Mouse (Mus musculus) embryonic facial prominence, embryonic 10.5 days (tissue): ENCODE data around the gene Rhcg. TPM values are rescaled to one million over a fixed set of nuclear protein-coding genes. Genes with fewer than 3 reads are reported as not detected.

Experiments
- DNase-seq: peaks from one replicate; pipeline ENCODE4 v3.0.0-alpha.2; 2017; ENCODE audit warnings: low spot score
- H3K27ac ChIP-seq: fragments of 300-500 bp; sonication (generic); replicated peaks from 2 replicates; pipeline ENCODE4 v1.5.1; 2016; ENCODE audit warnings: mild to moderate bottlenecking
- H3K27me3 ChIP-seq: fragments of 300-500 bp; sonication (generic); replicated peaks from 2 replicates; pipeline ENCODE4 v1.6.1; 2016; ENCODE audit warnings: low read depth, mild to moderate bottlenecking; ENCODE audit not compliant: poor library complexity, severe bottlenecking
- H3K36me3 ChIP-seq: fragments of 300-500 bp; sonication (generic); replicated peaks from 2 replicates; pipeline ENCODE4 v1.6.1; 2016; ENCODE audit warnings: mild to moderate bottlenecking, moderate library complexity
- H3K4me1 ChIP-seq: fragments of 300-500 bp; sonication (generic); 2 replicates; pipeline ENCODE4 v1.6.1; 2016
- H3K4me3 ChIP-seq: fragments of 300-500 bp; sonication (generic); 2 replicates; pipeline ENCODE4 v1.5.1; 2016; ENCODE audit warnings: mild to moderate bottlenecking, moderate library complexity
- H3K9me3 ChIP-seq: fragments of 300-500 bp; sonication (generic); 2 replicates; pipeline ENCODE4 v1.6.1; 2016; ENCODE audit warnings: mild to moderate bottlenecking
- WGBS: fragments of 180-500 bp; shearing (Covaris S2); methylation state at CpG from one replicate; pipeline ENCODE4 v1.1.7; 2016; 5-methylcytosine and 5-hydroxymethylcytosine counted together
- polyA plus RNA-seq: library from polyadenylated mRNA; unstranded; fragments of >200 nt; fragmentation: Nextera tagmentation; extraction: Ambion mirVana; gene quantifications from 2 replicates; pipeline ENCODE4 v1.2.1, GENCODE M21; 2016

The Rhcg gene
- polyA plus RNA-seq, 1 experiment from 2014 or later = 0.51 TPM

DNA sequence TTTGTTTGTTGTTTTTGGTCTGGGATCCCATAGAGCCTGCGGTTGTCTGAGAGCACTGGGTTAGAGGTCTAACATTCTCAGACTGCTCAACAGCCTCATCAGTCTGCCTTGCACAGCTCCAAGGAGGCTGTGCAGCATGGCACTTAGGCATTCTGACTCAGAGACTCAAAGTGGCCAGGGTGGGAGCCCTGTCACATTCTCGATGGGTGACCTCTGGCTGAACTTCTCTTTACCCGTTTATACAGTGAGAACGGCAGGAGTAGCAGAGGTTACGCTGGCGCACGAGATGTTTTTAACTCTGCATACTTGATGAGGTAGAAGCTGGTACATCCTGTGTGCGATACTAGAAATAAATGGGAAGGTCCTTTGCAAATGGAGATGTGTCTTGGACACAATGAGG is 5.6 kb upstream of the Rhcg start:
- Histone ChIP-seq H3K4me3 (no peak overlapping the region), H3K27ac (no peak overlapping the region), H3K9me3 (no peaks in the 10 kb centered on the region), H3K36me3 (no peaks in the 10 kb centered on the region), H3K27me3 (peaks cover 24% of the 10 kb centered on the region), H3K4me1 (no peaks in the 10 kb centered on the region)
- 73% methylated on average over 8 of the region's 8 CpGs for WGBS
- no peak for DNase-seq

DNA sequence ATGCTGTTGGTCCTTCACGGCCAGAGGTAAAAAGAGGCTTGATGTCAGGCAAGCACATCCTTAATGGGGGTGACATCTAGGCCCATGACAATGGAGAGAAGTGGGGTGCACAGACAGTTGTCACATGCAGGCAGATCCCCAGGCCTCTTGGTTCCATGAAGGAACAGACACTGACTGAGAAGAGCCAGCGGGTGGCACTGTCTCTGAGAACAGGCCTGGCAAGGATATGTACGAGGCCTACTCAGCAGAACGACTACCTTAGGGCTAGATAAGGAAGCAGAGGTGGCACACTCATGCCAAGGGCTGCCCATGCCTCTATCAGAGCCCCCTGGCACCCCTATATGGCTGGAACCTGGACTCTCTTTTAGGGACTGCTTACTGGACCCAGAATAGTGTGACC is 2.0 kb upstream of the Rhcg start:
- H3K27ac ChIP-seq = no peak overlapping the region
- H3K27me3 ChIP-seq = peaks cover 60% of the 10 kb centered on the region
- H3K9me3 ChIP-seq = no peaks in the 10 kb centered on the region
- DNase-seq = no peak
- WGBS = 71% methylated on average over 4 of the region's 4 CpGs
- H3K4me1 ChIP-seq = peaks cover 6% of the 10 kb centered on the region; the same call in 1 of the 2 replicates
- no peaks in the 10 kb centered on the region for H3K36me3 ChIP-seq
- H3K4me3 ChIP-seq = no peak overlapping the region

DNA sequence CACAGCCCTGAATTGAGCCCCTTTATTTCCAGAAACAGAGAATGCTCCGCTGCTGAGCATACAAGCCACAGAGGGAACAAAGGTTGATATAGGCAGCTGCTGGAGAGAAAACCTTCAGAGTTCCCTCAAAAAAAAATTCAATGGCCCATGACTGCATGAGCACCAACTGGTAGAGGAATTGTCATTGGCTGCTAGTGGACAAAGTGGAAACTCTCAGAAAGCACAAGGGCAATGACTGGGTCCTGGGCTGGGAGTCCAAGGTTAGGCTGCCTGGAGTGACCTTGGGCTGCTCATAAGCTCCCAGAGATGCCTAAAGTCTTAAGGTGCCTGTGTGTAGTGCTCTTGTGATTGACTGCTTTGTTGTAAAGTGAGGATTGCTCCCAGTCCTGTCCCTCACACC is 1.5 kb downstream of the Rhcg start:
- H3K9me3 ChIP-seq = no peaks in the 10 kb centered on the region
- 67% methylated on average over 1 of the region's 1 CpGs for WGBS
- no peak overlapping the region for H3K4me3 ChIP-seq
- no peak overlapping the region for H3K27ac ChIP-seq
- DNase-seq = no peak
- peaks cover 6% of the 10 kb centered on the region; the same call in 1 of the 2 replicates for H3K4me1 ChIP-seq
- no peaks in the 10 kb centered on the region for H3K36me3 ChIP-seq
- H3K27me3 ChIP-seq = peaks cover 90% of the 10 kb centered on the region

DNA sequence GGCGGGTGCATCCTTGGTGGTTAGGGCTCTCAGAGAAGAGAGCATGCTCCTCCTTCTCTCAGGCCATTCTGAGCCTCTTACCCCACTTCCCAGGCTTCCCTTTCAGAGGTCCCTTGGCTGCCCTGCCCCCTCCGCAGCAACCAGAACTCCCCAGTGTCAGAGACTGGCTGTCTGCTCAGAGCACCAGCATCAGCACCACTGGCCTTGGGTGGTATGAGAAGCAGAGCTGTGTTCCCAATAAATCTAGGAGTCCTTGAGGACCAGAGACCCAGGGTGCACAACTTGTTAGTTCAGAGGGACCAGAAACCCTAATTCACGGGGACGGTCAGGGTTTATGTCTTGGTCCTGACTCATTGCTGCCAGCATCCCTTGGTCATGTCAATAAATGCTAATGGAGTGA is 2.4 kb downstream of the Rhcg start:
- H3K27me3 ChIP-seq = peaks cover 99% of the 10 kb centered on the region
- DNase-seq = no peak
- WGBS = 84% methylated on average over 4 of the region's 4 CpGs

DNA sequence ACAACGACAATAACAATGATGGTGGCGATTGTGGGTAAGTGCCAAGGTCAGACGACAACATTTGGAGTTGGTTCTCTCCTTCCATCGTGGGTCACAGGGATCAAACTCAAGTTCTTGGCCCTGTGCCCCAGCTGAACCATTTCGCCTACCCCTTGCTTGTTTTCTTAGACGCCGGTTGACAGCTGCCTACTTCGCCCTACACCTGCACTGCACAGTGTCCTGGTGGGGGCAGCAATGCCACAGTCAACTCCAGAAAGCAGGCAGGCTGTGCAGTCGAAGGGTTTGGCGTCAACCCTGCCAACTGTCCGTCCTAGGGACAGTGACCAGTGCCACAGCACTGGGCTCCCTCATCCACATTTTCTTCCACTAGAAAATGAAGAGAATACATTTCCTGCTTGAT is 4.1 kb downstream of the Rhcg start:
- Histone ChIP-seq H3K27ac (no peak overlapping the region), H3K4me3 (no peak overlapping the region), H3K27me3 (peaks cover 95% of the 10 kb centered on the region), H3K4me1 (peaks cover 6% of the 10 kb centered on the region; the same call in 1 of the 2 replicates), H3K9me3 (no peaks in the 10 kb centered on the region), H3K36me3 (no peaks in the 10 kb centered on the region)
- DNase-seq = no peak
- 60% methylated on average over 11 of the region's 11 CpGs for WGBS

More for the DNA sequence above, 2.4 kb downstream of the Rhcg start:
- no peak overlapping the region for H3K27ac ChIP-seq
- no peak overlapping the region for H3K4me3 ChIP-seq
- no peaks in the 10 kb centered on the region for H3K36me3 ChIP-seq
- H3K4me1 ChIP-seq = peaks cover 6% of the 10 kb centered on the region; the same call in 1 of the 2 replicates
- H3K9me3 ChIP-seq = no peaks in the 10 kb centered on the region

DNA sequence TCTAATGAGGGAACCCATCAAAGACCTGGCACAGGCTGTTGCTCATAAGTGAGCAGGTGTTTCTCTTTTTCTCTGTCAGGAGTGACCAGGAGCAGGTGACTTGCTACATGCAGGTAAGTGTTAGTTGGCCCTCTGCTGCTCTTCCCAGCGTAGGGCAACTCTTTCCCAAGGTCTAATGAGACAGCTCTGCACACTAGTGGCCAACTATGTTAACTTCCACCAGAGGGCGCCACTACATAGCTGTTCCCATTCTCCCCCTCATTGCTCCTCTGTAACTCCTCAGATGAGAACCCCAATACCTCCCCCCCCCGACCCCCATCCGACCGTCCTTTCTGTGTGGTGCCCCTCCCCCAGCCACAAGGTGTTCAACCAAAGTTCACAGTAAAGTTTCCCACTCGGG is 4.7 kb downstream of the Rhcg start:
- peak; percentile 63 for DNase-seq
- H3K9me3 ChIP-seq = no peaks in the 10 kb centered on the region
- H3K27me3 ChIP-seq = peaks cover 95% of the 10 kb centered on the region
- no peak overlapping the region for H3K4me3 ChIP-seq
- no peak overlapping the region for H3K27ac ChIP-seq
- peaks cover 6% of the 10 kb centered on the region for H3K4me1 ChIP-seq
- 15% methylated on average over 6 of the region's 6 CpGs for WGBS
- no peaks in the 10 kb centered on the region for H3K36me3 ChIP-seq

DNA sequence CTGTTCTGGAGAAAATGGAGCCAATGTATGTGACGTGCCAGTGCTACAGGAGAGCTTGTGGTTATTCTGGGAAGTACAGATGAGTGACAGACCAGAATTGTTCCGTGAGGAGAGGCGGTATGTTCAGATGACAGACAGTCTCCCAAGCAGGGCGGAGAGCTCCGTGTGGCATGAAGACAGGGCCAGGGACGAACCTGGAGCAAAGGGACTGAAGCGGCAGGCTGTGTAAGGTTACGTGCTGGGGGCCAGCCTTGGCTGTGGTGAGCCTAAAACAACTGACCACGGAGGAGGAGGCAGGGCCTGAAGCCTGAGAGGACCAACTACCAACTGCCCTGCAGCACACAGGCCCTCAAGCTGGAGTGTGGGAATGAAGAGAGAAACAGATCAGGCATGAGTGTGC is 5.6 kb downstream of the Rhcg start:
- no peaks in the 10 kb centered on the region for H3K9me3 ChIP-seq
- peaks cover 9% of the 10 kb centered on the region for H3K4me1 ChIP-seq
- H3K4me3 ChIP-seq = no peak overlapping the region
- no peaks in the 10 kb centered on the region for H3K36me3 ChIP-seq
- H3K27ac ChIP-seq = no peak overlapping the region
- 76% methylated on average over 9 of the region's 9 CpGs for WGBS
- H3K27me3 ChIP-seq = peaks cover 95% of the 10 kb centered on the region
- DNase-seq = no peak

DNA sequence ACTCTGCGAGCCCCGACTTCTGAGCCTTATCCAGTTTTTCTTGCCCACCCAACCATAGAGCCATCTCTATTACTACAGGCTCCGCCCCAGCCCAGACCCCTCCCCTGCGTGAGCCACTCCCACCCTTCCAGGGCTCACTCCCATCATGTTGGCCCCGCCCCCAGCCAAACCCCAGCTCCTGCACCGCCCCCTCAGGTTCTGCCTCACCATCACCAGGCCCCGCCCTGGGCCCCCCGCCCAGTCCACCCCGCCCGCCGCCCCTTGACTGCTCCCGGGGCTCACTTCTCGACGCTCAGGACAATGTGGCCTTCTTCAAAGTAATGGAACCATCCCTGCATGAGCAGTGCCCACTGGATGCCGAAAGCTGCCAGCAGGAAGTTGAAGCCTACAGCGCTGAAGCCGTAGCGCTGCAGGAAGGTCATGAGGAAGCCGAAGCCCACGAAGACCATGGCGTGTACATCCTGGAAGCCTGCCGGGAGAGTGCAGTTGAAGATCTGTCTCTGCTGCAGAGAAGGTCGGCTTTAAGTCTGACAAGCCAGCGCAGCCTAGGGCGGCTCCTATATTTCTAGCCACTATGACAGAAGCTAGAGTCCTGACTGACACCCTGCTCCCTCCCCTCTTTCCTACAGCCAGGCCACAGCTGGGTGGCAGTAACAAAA is 10.1 kb downstream of the Rhcg start:
- WGBS = 1% methylated on average over 25 of the region's 25 CpGs
- no peaks in the 10 kb centered on the region for H3K9me3 ChIP-seq
- peak overlapping the region; percentile 53 for H3K4me3 ChIP-seq
- peaks cover 95% of the 10 kb centered on the region for H3K27me3 ChIP-seq
- H3K36me3 ChIP-seq = no peaks in the 10 kb centered on the region
- peaks cover 18% of the 10 kb centered on the region for H3K4me1 ChIP-seq
- no peak overlapping the region for H3K27ac ChIP-seq
- DNase-seq = peak; percentile 82

DNA sequence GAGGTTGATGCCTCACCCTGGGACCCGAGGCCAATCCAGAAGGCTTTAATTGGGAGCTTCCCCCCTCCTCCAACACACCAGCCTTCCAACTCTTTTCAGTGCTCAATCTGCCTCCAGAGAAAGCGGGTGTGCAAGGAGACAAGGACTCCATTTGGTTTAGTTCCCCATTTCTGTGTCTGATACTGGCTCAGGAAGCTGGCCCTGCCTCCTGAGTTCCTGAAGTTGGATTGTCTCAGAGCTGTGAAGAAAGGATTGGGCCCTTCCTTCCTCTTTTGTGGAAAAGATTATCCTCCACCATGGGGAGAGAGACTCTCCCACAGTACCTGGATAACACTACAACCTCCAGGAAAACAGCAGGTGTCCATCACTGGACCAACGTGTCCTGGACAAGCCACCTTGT is 10.7 kb downstream of the Rhcg start:
- H3K4me3 ChIP-seq = peak overlapping the region; percentile 53; the same call in 1 of the 2 replicates
- H3K4me1 ChIP-seq = peaks cover 18% of the 10 kb centered on the region
- DNase-seq = no peak
- 31% methylated on average over 3 of the region's 3 CpGs for WGBS
- no peak overlapping the region for H3K27ac ChIP-seq
- peaks cover 95% of the 10 kb centered on the region for H3K27me3 ChIP-seq
- no peaks in the 10 kb centered on the region for H3K9me3 ChIP-seq
- no peaks in the 10 kb centered on the region for H3K36me3 ChIP-seq

DNA sequence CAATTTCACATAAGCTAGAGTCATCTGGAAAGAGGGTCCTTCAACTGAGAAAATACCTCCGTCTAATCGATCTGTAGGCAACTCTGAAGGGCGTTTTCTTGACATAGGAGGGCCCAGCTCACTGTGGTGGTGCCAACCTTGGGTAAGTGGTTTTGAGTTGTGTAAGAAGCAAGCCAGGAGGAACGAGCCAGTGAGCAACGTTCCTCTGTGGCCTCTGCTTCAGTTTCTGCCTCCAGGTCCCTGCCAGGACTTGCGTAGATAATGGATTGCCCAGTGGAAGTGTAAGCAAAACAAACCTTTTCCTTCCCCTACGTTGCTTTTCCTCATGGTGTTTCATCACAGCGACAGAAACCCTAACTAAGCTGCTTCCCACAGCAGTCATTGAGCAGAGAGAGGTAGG is 15.5 kb downstream of the Rhcg start:
- H3K27ac ChIP-seq = no peak overlapping the region
- H3K9me3 ChIP-seq = no peaks in the 10 kb centered on the region
- H3K4me3 ChIP-seq = no peak overlapping the region
- DNase-seq = no peak
- peaks cover 99% of the 10 kb centered on the region for H3K27me3 ChIP-seq
- no peaks in the 10 kb centered on the region for H3K36me3 ChIP-seq
- peaks cover 16% of the 10 kb centered on the region for H3K4me1 ChIP-seq
- 72% methylated on average over 8 of the region's 8 CpGs for WGBS

DNA sequence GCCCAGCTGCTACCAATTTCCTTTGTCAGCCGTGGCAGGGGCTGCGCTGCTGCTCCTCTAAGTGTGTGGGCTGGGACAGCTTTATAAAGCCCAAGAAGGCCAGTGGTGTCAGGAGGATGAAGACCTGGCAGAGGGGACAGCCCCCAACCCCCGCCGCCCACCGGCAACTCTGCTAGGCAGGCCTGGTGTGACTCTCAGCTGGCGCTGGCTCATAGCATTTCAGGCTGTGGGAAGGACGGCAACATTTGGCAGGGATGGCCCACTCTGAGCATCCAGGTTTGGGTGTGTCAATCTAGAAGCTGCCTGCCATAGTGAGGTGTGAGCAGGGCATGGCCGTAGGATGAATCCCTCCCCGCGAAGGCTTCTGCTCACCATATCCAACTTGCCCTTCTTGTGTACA is 17.3 kb downstream of the Rhcg start:
- H3K36me3 ChIP-seq = no peaks in the 10 kb centered on the region
- H3K4me1 ChIP-seq = peaks cover 12% of the 10 kb centered on the region; the same call in 1 of the 2 replicates
- H3K9me3 ChIP-seq = no peaks in the 10 kb centered on the region
- H3K27me3 ChIP-seq = peaks cover 99% of the 10 kb centered on the region
- H3K27ac ChIP-seq = no peak overlapping the region
- 75% methylated on average over 10 of the region's 10 CpGs for WGBS
- no peak overlapping the region for H3K4me3 ChIP-seq
- no peak for DNase-seq

DNA sequence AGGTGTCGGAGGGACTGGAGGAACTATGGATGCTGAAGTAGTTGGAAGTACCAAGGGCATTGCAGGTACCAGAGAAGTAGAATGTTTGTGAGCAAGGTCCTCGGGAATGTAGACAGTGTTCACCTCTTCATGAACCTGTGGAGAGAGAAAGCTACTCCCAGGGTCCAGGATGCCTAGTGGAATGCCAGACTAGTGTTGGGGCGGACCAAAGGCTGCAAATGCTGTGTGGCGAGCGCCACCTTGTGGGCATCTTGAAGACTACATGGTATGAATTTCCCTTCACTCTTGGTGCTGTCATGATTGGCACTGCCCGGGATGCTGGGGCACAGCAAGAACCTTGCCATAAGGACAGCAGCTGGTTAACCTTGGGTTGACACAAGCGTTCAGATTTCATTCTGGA is 22.6 kb downstream of the Rhcg start:
- 14% methylated on average over 7 of the region's 7 CpGs for WGBS
- DNase-seq = peak; percentile 81
- Histone ChIP-seq H3K4me3 (no peak overlapping the region), H3K27me3 (peaks cover 99% of the 10 kb centered on the region), H3K27ac (no peak overlapping the region), H3K9me3 (no peaks in the 10 kb centered on the region), H3K36me3 (no peaks in the 10 kb centered on the region), H3K4me1 (peaks cover 40% of the 10 kb centered on the region)
